Mouse (Mus musculus): ENCODE measurements around the gene Srbd1. TPM values are rescaled to one million over a fixed set of nuclear protein-coding genes. Genes with fewer than 3 reads are reported as not detected.

Gene Srbd1
- polyA plus RNA-seq, 1 experiment from 2014 or later, result 17.7 TPM

- Histone ChIP-seq H3K36me3 (no peaks in the 10 kb centered on the region), H3K9ac (replicated peaks) (no peak overlapping the region), H3K27ac (no peak overlapping the region), H3K4me3 (replicated peaks) (no peak overlapping the region), H3K4me2 (replicated peaks) (no peak overlapping the region), H3K4me1 (replicated peaks) (no peaks in the 10 kb centered on the region), H3K9me3 (no peaks in the 10 kb centered on the region), H3K27me3 (no peaks in the 10 kb centered on the region)
- WGBS, result 92% methylated on average over 7 of the region's 7 CpGs
- no peak for ATAC-seq
These were observed 79.1 kb downstream of the Srbd1 start for GRCm38 (mm10) chr17:86065833-86066232.

DNA sequence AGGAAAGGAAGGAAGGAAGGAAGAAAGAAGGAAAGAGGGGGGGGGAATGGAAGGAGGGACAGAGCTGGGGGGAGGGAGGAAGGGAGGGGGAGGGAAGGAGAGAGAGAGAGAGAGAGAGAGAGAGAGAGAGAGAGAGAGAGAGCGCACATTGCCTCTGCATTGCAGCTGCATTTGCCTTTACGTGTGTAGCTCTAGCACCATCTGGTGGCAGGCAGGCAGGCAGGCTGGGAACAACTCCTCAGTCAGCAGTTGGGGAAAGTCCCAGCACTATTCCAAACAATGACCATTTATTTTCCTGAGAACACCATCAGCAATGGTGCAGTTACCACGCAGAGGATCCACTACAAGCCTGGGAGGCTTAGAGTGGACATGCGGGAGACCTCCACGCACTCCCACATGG, 81.5 kb downstream of the Srbd1 start:
- Histone ChIP-seq H3K4me3 (replicated peaks) (no peak overlapping the region), H3K4me2 (replicated peaks) (no peak overlapping the region), H3K27me3 (no peaks in the 10 kb centered on the region), H3K27ac (no peak overlapping the region), H3K9ac (replicated peaks) (no peak overlapping the region), H3K4me1 (replicated peaks) (no peaks in the 10 kb centered on the region), H3K9me3 (no peaks in the 10 kb centered on the region), H3K36me3 (0 out of 2 replicates have a peak, but pooled peaks cover 4% of the 10 kb centered on the region)
- peak; percentile 43; the same call in 1 of the 2 replicates for ATAC-seq
- WGBS, result 20% methylated on average over 5 of the region's 5 CpGs

GRCm38 (mm10) chr17:86060911-86061310, 84.1 kb downstream of the Srbd1 start:
- Histone ChIP-seq H3K27me3 (no peaks in the 10 kb centered on the region), H3K36me3 (0 out of 2 replicates have a peak, but pooled peaks cover 8% of the 10 kb centered on the region), H3K9ac (replicated peaks) (no peak overlapping the region), H3K27ac (no peak overlapping the region), H3K4me2 (replicated peaks) (no peak overlapping the region), H3K9me3 (no peaks in the 10 kb centered on the region), H3K4me3 (replicated peaks) (no peak overlapping the region), H3K4me1 (replicated peaks) (no peaks in the 10 kb centered on the region)
- WGBS, result 88% methylated on average over 5 of the region's 5 CpGs
- no peak for ATAC-seq

- H3K9me3 ChIP-seq, result no peaks in the 10 kb centered on the region
- no peak overlapping the region for H3K4me2 ChIP-seq (replicated peaks)
- no peak for ATAC-seq
- H3K27ac ChIP-seq, result no peak overlapping the region
- H3K4me3 ChIP-seq (replicated peaks), result no peak overlapping the region
- no peaks in the 10 kb centered on the region for H3K36me3 ChIP-seq
- no peaks in the 10 kb centered on the region for H3K4me1 ChIP-seq (replicated peaks)
- 85% methylated on average over 13 of the region's 13 CpGs for WGBS
- no peaks in the 10 kb centered on the region for H3K27me3 ChIP-seq
- no peak overlapping the region for H3K9ac ChIP-seq (replicated peaks)
These were observed 104.6 kb downstream of the Srbd1 start for GRCm38 (mm10) chr17:86040221-86040984.

DNA sequence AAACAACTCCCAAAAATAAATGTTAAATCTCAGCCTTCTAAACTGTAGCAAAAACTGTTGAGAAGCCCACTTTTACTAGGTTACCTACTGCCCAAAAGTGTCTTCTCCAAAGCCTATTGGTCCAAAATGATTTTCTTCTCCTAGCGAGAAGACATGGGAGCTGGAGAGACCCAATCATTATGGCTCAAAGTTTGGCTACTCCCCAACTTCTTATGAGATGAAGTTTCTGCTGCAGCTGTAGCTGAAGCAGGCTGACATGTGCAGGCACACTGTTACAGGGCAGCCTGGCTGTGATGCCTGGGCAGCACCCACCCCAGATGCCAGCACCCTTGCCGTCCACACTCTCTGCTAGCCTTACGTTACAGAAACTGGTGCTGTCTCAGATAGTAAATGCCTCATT, 105.2 kb downstream of the Srbd1 start:
- ATAC-seq, result no peak
- Histone ChIP-seq H3K4me1 (replicated peaks) (no peaks in the 10 kb centered on the region), H3K36me3 (no peaks in the 10 kb centered on the region), H3K27me3 (no peaks in the 10 kb centered on the region), H3K27ac (no peak overlapping the region), H3K9ac (replicated peaks) (no peak overlapping the region), H3K9me3 (no peaks in the 10 kb centered on the region), H3K4me3 (replicated peaks) (no peak overlapping the region), H3K4me2 (replicated peaks) (no peak overlapping the region)
- 90% methylated on average over 3 of the region's 3 CpGs for WGBS

- Histone ChIP-seq H3K4me1 (replicated peaks) (no peaks in the 10 kb centered on the region), H3K27me3 (no peaks in the 10 kb centered on the region), H3K9me3 (no peaks in the 10 kb centered on the region), H3K9ac (replicated peaks) (no peak overlapping the region), H3K4me2 (replicated peaks) (no peak overlapping the region), H3K4me3 (replicated peaks) (no peak overlapping the region), H3K36me3 (no peaks in the 10 kb centered on the region), H3K27ac (no peak overlapping the region)
- 78% methylated on average over 13 of the region's 13 CpGs for WGBS
- ATAC-seq, result no peak
These were observed 106.7 kb downstream of the Srbd1 start for GRCm38 (mm10) chr17:86038211-86038648.

- Histone ChIP-seq H3K4me2 (replicated peaks) (no peak overlapping the region), H3K9me3 (no peaks in the 10 kb centered on the region), H3K9ac (replicated peaks) (no peak overlapping the region), H3K4me3 (replicated peaks) (no peak overlapping the region), H3K4me1 (replicated peaks) (no peaks in the 10 kb centered on the region), H3K27ac (no peak overlapping the region), H3K36me3 (no peaks in the 10 kb centered on the region), H3K27me3 (no peaks in the 10 kb centered on the region)
- no peak for ATAC-seq
- 93% methylated on average over 3 of the region's 3 CpGs for WGBS
These were observed 109.4 kb downstream of the Srbd1 start for GRCm38 (mm10) chr17:86035576-86035975.

- ATAC-seq, result no peak
- Histone ChIP-seq H3K4me3 (replicated peaks) (no peak overlapping the region), H3K9me3 (no peaks in the 10 kb centered on the region), H3K9ac (replicated peaks) (no peak overlapping the region), H3K36me3 (no peaks in the 10 kb centered on the region), H3K4me2 (replicated peaks) (no peak overlapping the region), H3K27me3 (no peaks in the 10 kb centered on the region), H3K27ac (no peak overlapping the region), H3K4me1 (replicated peaks) (no peaks in the 10 kb centered on the region)
- WGBS, result 80% methylated on average over 12 of the region's 12 CpGs
These were observed 109.8 kb downstream of the Srbd1 start for GRCm38 (mm10) chr17:86035146-86035545.

- no peak for ATAC-seq
- Histone ChIP-seq H3K27ac (no peak overlapping the region), H3K4me1 (replicated peaks) (no peaks in the 10 kb centered on the region), H3K27me3 (no peaks in the 10 kb centered on the region), H3K4me2 (replicated peaks) (no peak overlapping the region), H3K9ac (replicated peaks) (no peak overlapping the region), H3K9me3 (no peaks in the 10 kb centered on the region), H3K36me3 (no peaks in the 10 kb centered on the region), H3K4me3 (replicated peaks) (no peak overlapping the region)
- 83% methylated on average over 6 of the region's 6 CpGs for WGBS
These were observed 110.3 kb downstream of the Srbd1 start for GRCm38 (mm10) chr17:86034641-86035040.

- no peaks in the 10 kb centered on the region for H3K36me3 ChIP-seq
- no peak overlapping the region for H3K27ac ChIP-seq
- no peaks in the 10 kb centered on the region for H3K9me3 ChIP-seq
- H3K9ac ChIP-seq (replicated peaks), result no peak overlapping the region
- no peaks in the 10 kb centered on the region for H3K27me3 ChIP-seq
- H3K4me2 ChIP-seq (replicated peaks), result no peak overlapping the region
- 90% methylated on average over 3 of the region's 3 CpGs for WGBS
- no peak for ATAC-seq
- H3K4me3 ChIP-seq (replicated peaks), result no peak overlapping the region
- H3K4me1 ChIP-seq (replicated peaks), result no peaks in the 10 kb centered on the region
These were observed 112.8 kb downstream of the Srbd1 start for GRCm38 (mm10) chr17:86032113-86032714.

DNA sequence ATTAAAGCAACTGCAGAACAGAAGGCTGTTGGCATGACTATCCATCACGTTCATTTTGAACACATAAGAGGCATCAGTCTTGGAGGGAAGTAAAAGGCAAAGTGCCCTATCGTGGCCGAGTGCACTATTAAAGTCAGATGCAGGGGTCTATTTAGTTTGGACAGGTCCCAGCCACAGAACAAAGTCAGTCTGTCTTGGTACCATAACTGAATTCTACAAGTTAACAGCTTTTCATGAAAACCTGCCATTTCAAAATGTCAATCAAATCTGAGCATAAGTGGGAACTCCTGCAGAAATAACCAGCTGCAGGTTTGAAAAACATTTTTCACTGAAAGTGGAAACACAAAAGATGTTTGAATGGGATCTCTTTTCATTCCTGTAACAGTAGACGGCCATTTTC, 115.0 kb downstream of the Srbd1 start:
- no peaks in the 10 kb centered on the region for H3K9me3 ChIP-seq
- ATAC-seq, result no peak
- no peak overlapping the region for H3K27ac ChIP-seq
- 62% methylated on average over 4 of the region's 4 CpGs for WGBS
- no peaks in the 10 kb centered on the region for H3K27me3 ChIP-seq
- H3K4me3 ChIP-seq (replicated peaks), result no peak overlapping the region
- no peak overlapping the region for H3K9ac ChIP-seq (replicated peaks)
- H3K36me3 ChIP-seq, result no peaks in the 10 kb centered on the region
- no peak overlapping the region for H3K4me2 ChIP-seq (replicated peaks)
- H3K4me1 ChIP-seq (replicated peaks), result no peaks in the 10 kb centered on the region

- Histone ChIP-seq H3K9ac (replicated peaks) (no peak overlapping the region), H3K27me3 (no peaks in the 10 kb centered on the region), H3K4me3 (replicated peaks) (no peak overlapping the region), H3K27ac (no peak overlapping the region), H3K9me3 (no peaks in the 10 kb centered on the region), H3K4me1 (replicated peaks) (no peaks in the 10 kb centered on the region), H3K4me2 (replicated peaks) (no peak overlapping the region), H3K36me3 (no peaks in the 10 kb centered on the region)
- no peak for ATAC-seq
- WGBS, result 88% methylated on average over 1 of the region's 1 CpGs
These were observed 115.8 kb downstream of the Srbd1 start for GRCm38 (mm10) chr17:86029175-86029574.
